Mouse (Mus musculus): ENCODE measurements around the gene Med19.

DNA sequence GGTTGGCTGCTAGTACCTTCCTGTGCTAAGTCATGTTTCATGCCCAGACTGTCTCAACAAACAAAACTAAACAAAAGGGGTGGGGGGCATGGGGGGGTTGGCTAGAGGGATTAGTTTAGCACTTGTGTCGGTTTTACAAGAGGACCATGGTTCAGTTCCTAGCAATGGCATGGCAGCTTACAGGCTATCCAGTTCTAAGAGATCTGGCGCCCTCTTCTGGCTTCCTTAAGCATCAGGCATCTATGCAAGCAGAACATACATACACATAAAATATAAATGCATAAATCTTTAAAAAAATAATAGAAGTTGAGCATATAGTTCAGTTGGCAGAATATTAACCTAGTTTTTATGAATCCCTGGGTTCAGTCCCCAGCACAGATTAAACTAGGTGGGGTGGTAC, 15.3 kb upstream of the Med19 start:
- TF ChIP-seq POLR2A (IDR thresholded peaks at IDR 0.05; ENCODE audit: borderline replicate concordance, control insufficient read depth, low read depth, low read length): no peak
- TF ChIP-seq CTCF (IDR thresholded peaks at IDR 0.05; ENCODE audit: control insufficient read depth, insufficient read depth, low read length): 0 out of 2 replicates have a peak, but pooled peaks have one; percentile 28
